Comparison of ENCODE assay signal across 18 mouse cellular contexts in genomic region chr9:57992060-57992459, GRCm38 (mm10). TPM values are rescaled to one million over a fixed set of nuclear protein-coding genes. Genes with fewer than 3 reads are reported as not detected.
"Had no signal": no experiment of that assay in that cellular context is flagged by ENCODE, and none has a peak within 500 bp of the region (broad histone marks: within the 10 kb centered on the region; RNA-seq: fewer than 3 reads in every experiment).

No protein-coding gene starts in this region.

- H3K4me3 ChIP-seq: liver, embryonic 12.5 days; midbrain, embryonic 10.5 days; midbrain, embryonic 12.5 days; myocyte; neural tube, embryonic 13.5 days; neural tube, embryonic 15.5 days had no signal

- H3K36me3 ChIP-seq: liver, embryonic 12.5 days; midbrain, embryonic 10.5 days; midbrain, embryonic 12.5 days; neural tube, embryonic 13.5 days; neural tube, embryonic 15.5 days had no signal

- DNase-seq: lung, adult 18-20 months; lung, embryonic 14.5 days; lung, postnatal 10 days; lung, postnatal 4 days; midbrain, embryonic 14.5 days; retina, postnatal 1 day; right cerebral cortex, adult 18-20 months; right cerebral cortex, postnatal 25 days; right cerebral cortex, postnatal 4 days; spleen, adult 18-20 months had no signal

- H3K4me1 ChIP-seq: liver, embryonic 12.5 days had no signal

- H3K27ac ChIP-seq: liver, embryonic 12.5 days; liver, embryonic 14.5 days; midbrain, embryonic 10.5 days; midbrain, embryonic 12.5 days; neural tube, embryonic 13.5 days; neural tube, embryonic 15.5 days had no signal

- ATAC-seq: liver, embryonic 12.5 days; midbrain, embryonic 16.5 days had no signal

RNA-seq across cellular contexts. Expression of gene Sema7a, which starts 52.1 kb away (rescaled TPM):
- polyA plus RNA-seq: liver, embryonic 12.5 days had no signal
